ENCODE assay signal across 17 mouse cellular contexts in genomic region chr8:111902080-111902479, GRCm38 (mm10). TPM values are rescaled to one million over a fixed set of nuclear protein-coding genes. Genes with fewer than 3 reads are reported as not detected.
DNase-seq lines count a peak whose midpoint lies in the region; ATAC-seq and TF ChIP-seq lines count a peak whose summit lies in the region.
"Had no signal": no experiment of that assay in that cellular context is flagged by ENCODE, and none has a peak within 500 bp of the region (broad histone marks: within the 10 kb centered on the region; RNA-seq: fewer than 3 reads in every experiment).

No protein-coding gene starts in this region.

- no peak overlapping the region for H3K9ac ChIP-seq in kidney, embryonic 16.5 days (replicated peaks; ENCODE audit: low read length)
- H3K9ac ChIP-seq in limb, embryonic 15.5 days = no peak overlapping the region
- H3K9ac ChIP-seq: forebrain, embryonic 13.5 days; hindbrain, embryonic 15.5 days; midbrain, embryonic 15.5 days; neural tube, embryonic 13.5 days had no signal

- intact Hi-C loops in gastrocnemius, adult 2 months (cut with DNase I) = no loop called here

- no peaks in the 10 kb centered on the region for H3K27me3 ChIP-seq in kidney, embryonic 16.5 days (ENCODE audit: insufficient read depth, low read length)
- no peaks in the 10 kb centered on the region for H3K27me3 ChIP-seq in limb, embryonic 15.5 days
- H3K27me3 ChIP-seq in midbrain, embryonic 10.5 days (ENCODE audit: low read depth, poor library complexity, severe bottlenecking) = no peaks in the 10 kb centered on the region
- H3K27me3 ChIP-seq: forebrain, embryonic 13.5 days; hindbrain, embryonic 15.5 days; midbrain, embryonic 15.5 days; neural tube, embryonic 13.5 days had no signal

- H3K9me3 ChIP-seq in kidney, embryonic 16.5 days (ENCODE audit: low read length) = no peaks in the 10 kb centered on the region
- no peaks in the 10 kb centered on the region for H3K9me3 ChIP-seq in limb, embryonic 15.5 days
- no peaks in the 10 kb centered on the region for H3K9me3 ChIP-seq in midbrain, embryonic 10.5 days (replicated peaks)
- H3K9me3 ChIP-seq: forebrain, embryonic 13.5 days; hindbrain, embryonic 15.5 days; midbrain, embryonic 15.5 days; neural tube, embryonic 13.5 days had no signal

- no peak overlapping the region for H3K4me3 ChIP-seq in kidney, embryonic 16.5 days (ENCODE audit: low read length)
- H3K4me3 ChIP-seq in gastrocnemius, adult 2 months = no peak overlapping the region
- no peak overlapping the region for H3K4me3 ChIP-seq in limb, embryonic 15.5 days
- no peak overlapping the region for H3K4me3 ChIP-seq in midbrain, embryonic 10.5 days
- H3K4me3 ChIP-seq: forebrain, embryonic 13.5 days; hindbrain, embryonic 15.5 days; midbrain, embryonic 15.5 days; neural tube, embryonic 13.5 days had no signal

- no peak for DNase-seq in kidney, adult 8-10 months
- DNase-seq in embryo, embryonic 10 days (ENCODE audit: low spot score) = peak; percentile 74
- DNase-seq in gastrocnemius, adult 2 months = peak; percentile 88
- DNase-seq in adrenal gland, postnatal 10 days = no peak
- no peak for DNase-seq in midbrain, embryonic 10.5 days (ENCODE audit: low spot score)
- no peak for DNase-seq in left cerebral cortex, adult 11 months (ENCODE audit: low spot score)
- DNase-seq: adrenal gland, postnatal 36 days; kidney, adult 2 months; retina, postnatal 1 day had no signal

- TF ChIP-seq CTCF in gastrocnemius, adult 2 months (IDR thresholded peaks at IDR 0.05) = no peak

- H3K27ac ChIP-seq in kidney, embryonic 16.5 days (ENCODE audit: low read length) = peak overlapping the region; percentile 47; the same call in 1 of the 2 replicates
- peak overlapping the region; percentile 57 for H3K27ac ChIP-seq in gastrocnemius, adult 2 months
- H3K27ac ChIP-seq in limb, embryonic 15.5 days = no peak overlapping the region
- no peak overlapping the region for H3K27ac ChIP-seq in midbrain, embryonic 10.5 days (replicated peaks)
- H3K27ac ChIP-seq: forebrain, embryonic 13.5 days; hindbrain, embryonic 15.5 days; midbrain, embryonic 15.5 days; neural tube, embryonic 13.5 days had no signal

- H3K4me2 ChIP-seq in kidney, embryonic 16.5 days (replicated peaks; ENCODE audit: low read depth, low read length) = no peak overlapping the region
- no peak overlapping the region for H3K4me2 ChIP-seq in limb, embryonic 15.5 days
- H3K4me2 ChIP-seq: forebrain, embryonic 13.5 days; hindbrain, embryonic 15.5 days; liver, embryonic 11.5 days; midbrain, embryonic 15.5 days; neural tube, embryonic 13.5 days had no signal

- H3K36me3 ChIP-seq in kidney, embryonic 16.5 days (ENCODE audit: insufficient read depth, low read length) = no peaks in the 10 kb centered on the region
- H3K36me3 ChIP-seq in limb, embryonic 15.5 days = no peaks in the 10 kb centered on the region
- H3K36me3 ChIP-seq in midbrain, embryonic 10.5 days = no peaks in the 10 kb centered on the region
- H3K36me3 ChIP-seq: hindbrain, embryonic 15.5 days; midbrain, embryonic 15.5 days; neural tube, embryonic 13.5 days had no signal

- 12% methylated on average over 5 of the region's 5 CpGs for WGBS in kidney, embryonic 16.5 days
- 20% methylated on average over 5 of the region's 5 CpGs for WGBS in limb, embryonic 15.5 days
- 42% methylated on average over 5 of the region's 5 CpGs for WGBS in midbrain, embryonic 10.5 days

- H3K4me1 ChIP-seq in kidney, embryonic 16.5 days (ENCODE audit: insufficient read depth, low read length) = no peaks in the 10 kb centered on the region; the same call in 1 of the 2 replicates
- H3K4me1 ChIP-seq in limb, embryonic 15.5 days = peaks cover 9% of the 10 kb centered on the region; the same call in 1 of the 2 replicates
- H3K4me1 ChIP-seq in midbrain, embryonic 10.5 days = 0 out of 2 replicates have a peak, but pooled peaks cover 7% of the 10 kb centered on the region
- H3K4me1 ChIP-seq: forebrain, embryonic 13.5 days; hindbrain, embryonic 15.5 days; midbrain, embryonic 15.5 days; neural tube, embryonic 13.5 days had no signal

- ATAC-seq in kidney, embryonic 16.5 days (ENCODE audit: low FRiP score, low TSS enrichment) = peak; percentile 91
- ATAC-seq in limb, embryonic 15.5 days (ENCODE audit: insufficient number of reproducible peaks, low FRiP score, low TSS enrichment, low read depth) = peak; percentile 62
- ATAC-seq: forebrain, embryonic 13.5 days; midbrain, embryonic 15.5 days had no signal

RNA-seq across cellular contexts. Expression of gene Chst5, which starts 8.2 kb away (rescaled TPM):
- 1.3 and 1.9 TPM in 2 replicates for polyA plus RNA-seq in kidney, embryonic 16.5 days (2015; fragmentation: Nextera tagmentation; extraction: Ambion mirVana)
- total RNA-seq in gastrocnemius, adult 2 months (2021) = under 1 TPM in 1 of 2 experiments, not detected in 1; 0.14 TPM
- polyA plus RNA-seq in limb, embryonic 15.5 days (2015; fragmentation: Nextera tagmentation; extraction: Ambion mirVana) = 16.3 and 18.5 TPM in 2 replicates
- under 1 TPM; 0.15 to 0.18 TPM for total RNA-seq in adrenal gland, postnatal 10 days (2021)
- polyA plus RNA-seq in midbrain, embryonic 10.5 days (2016; fragmentation: Nextera tagmentation; extraction: Ambion mirVana) = 2.1 and 2.9 TPM in 2 replicates
- total RNA-seq: adrenal gland, postnatal 36 days; granulocyte monocyte progenitor cell, adult 5-6 weeks had no signal

RNA-seq across cellular contexts. Expression of gene Tmem170, which starts 25.5 kb away (rescaled TPM):
- polyA plus RNA-seq in kidney, embryonic 16.5 days (2015; fragmentation: Nextera tagmentation; extraction: Ambion mirVana) = 10.6 and 13.7 TPM in 2 replicates
- 1 to 10 TPM; 2.1 to 2.7 TPM for total RNA-seq in gastrocnemius, adult 2 months (2021)
- 6.9 and 8.0 TPM in 2 replicates for polyA plus RNA-seq in limb, embryonic 15.5 days (2015; fragmentation: Nextera tagmentation; extraction: Ambion mirVana)
- 1 to 10 TPM; 6.2 TPM for total RNA-seq in adrenal gland, postnatal 10 days (2021)
- 10.3 TPM in 2 replicates for polyA plus RNA-seq in midbrain, embryonic 10.5 days (2016; fragmentation: Nextera tagmentation; extraction: Ambion mirVana)

RNA-seq across cellular contexts. Expression of gene Tmem231, which starts 31.6 kb away (rescaled TPM):
- 20.7 and 24.6 TPM in 2 replicates for polyA plus RNA-seq in kidney, embryonic 16.5 days (2015; fragmentation: Nextera tagmentation; extraction: Ambion mirVana)
- total RNA-seq in gastrocnemius, adult 2 months (2021) = under 1 TPM; 0.73 to 0.94 TPM
- 16.3 and 16.4 TPM in 2 replicates for polyA plus RNA-seq in limb, embryonic 15.5 days (2015; fragmentation: Nextera tagmentation; extraction: Ambion mirVana)
- 1 to 10 TPM; 4.0 to 5.5 TPM for total RNA-seq in adrenal gland, postnatal 10 days (2021)
- polyA plus RNA-seq in midbrain, embryonic 10.5 days (2016; fragmentation: Nextera tagmentation; extraction: Ambion mirVana) = 26.7 TPM in 2 replicates
- total RNA-seq: granulocyte monocyte progenitor cell, adult 5-6 weeks had no signal

RNA-seq across cellular contexts. Expression of gene Gabarapl2, which starts 38.4 kb away (rescaled TPM):
- polyA plus RNA-seq in kidney, embryonic 16.5 days (2015; fragmentation: Nextera tagmentation; extraction: Ambion mirVana) = 197 and 202 TPM in 2 replicates
- 100 to 1,000 TPM in 1 of 2 experiments, 10 to 100 TPM in 1; 99.6 to 105 TPM for total RNA-seq in gastrocnemius, adult 2 months (2021)
- polyA plus RNA-seq in limb, embryonic 15.5 days (2015; fragmentation: Nextera tagmentation; extraction: Ambion mirVana) = 165 and 166 TPM in 2 replicates
- total RNA-seq in adrenal gland, postnatal 10 days (2021) = 100 to 1,000 TPM; 119 to 121 TPM
- 235 and 259 TPM in 2 replicates for polyA plus RNA-seq in midbrain, embryonic 10.5 days (2016; fragmentation: Nextera tagmentation; extraction: Ambion mirVana)

RNA-seq across cellular contexts. Expression of gene Cfdp1, which starts 48.0 kb away (rescaled TPM):
- polyA plus RNA-seq in kidney, embryonic 16.5 days (2015; fragmentation: Nextera tagmentation; extraction: Ambion mirVana) = 220 and 232 TPM in 2 replicates
- total RNA-seq in gastrocnemius, adult 2 months (2021) = 10 to 100 TPM; 17.1 to 21.3 TPM
- polyA plus RNA-seq in limb, embryonic 15.5 days (2015; fragmentation: Nextera tagmentation; extraction: Ambion mirVana) = 225 and 232 TPM in 2 replicates
- 10 to 100 TPM; 69.4 to 73.4 TPM for total RNA-seq in adrenal gland, postnatal 10 days (2021)
- polyA plus RNA-seq in midbrain, embryonic 10.5 days (2016; fragmentation: Nextera tagmentation; extraction: Ambion mirVana) = 205 and 225 TPM in 2 replicates

Comparison
In these comparisons a context has a peak if more than half of its experiments do, and no peak if none do; other contexts are left out.
1. H3K27ac ChIP-seq: peak in kidney, embryonic 16.5 days (single experiment) and gastrocnemius, adult 2 months (single experiment); none in limb, embryonic 15.5 days (single experiment) and midbrain, embryonic 10.5 days (single experiment).
2. DNase-seq: peak in embryo, embryonic 10 days (single experiment) and gastrocnemius, adult 2 months (single experiment); none in kidney, adult 8-10 months (0 of 2), adrenal gland, postnatal 10 days (single experiment), midbrain, embryonic 10.5 days (single experiment) and left cerebral cortex, adult 11 months (single experiment).